Mouse (Mus musculus) left cerebral cortex, adult 2 months (tissue): Measurements from ENCODE around the gene Zfp524. TPM values are rescaled to one million over a fixed set of nuclear protein-coding genes. Genes with fewer than 3 reads are reported as not detected.
A peak's percentile ranks its signal among the peaks of the same experiment; 100 is the strongest.

Experiments used
- DNase-seq, 2 experiments: peaks; one replicate each; pipeline ENCODE4 v3.0.0; 2021 to 2022; ENCODE audit warnings: low spot score in 2 of 2, mixed read lengths in 1 of 2; ENCODE audit errors: extremely low spot score in 1 of 2
- H3K27ac ChIP-seq: fragments of 200-600 bp; 2 replicates; pipeline ENCODE4 v1.8.1; 2022
- H3K4me3 ChIP-seq: fragments of 200-600 bp; 2 replicates; pipeline ENCODE4 v1.8.1; 2022
- CTCF ChIP-seq: fragments of 200-600 bp; IDR thresholded peaks from 2 replicates; pipeline ENCODE4 v1.8.1; 2022; ENCODE audit warnings: antibody characterized with exemption, mild to moderate bottlenecking, moderate library complexity
- intact Hi-C: fragments of 180-260 bp; cut with DNase I; formaldehyde crosslinking; loops from one replicate; pipeline ENCODE4 v1.15.1; 2025
- long read RNA-seq, 2 experiments: library from polyadenylated mRNA; stranded (forward); transcript quantifications; one replicate each; pipeline ENCODE4 v2.0.0; 2021; ENCODE audit warnings: borderline mapping rate in 2 of 2
- total RNA-seq, 2 experiments: library from RNA; stranded (reverse); gene quantifications; 2 replicates each; pipeline ENCODE4 v1.2.3; 2021

Gene Zfp524
- 1 to 10 TPM; 6.3 to 6.5 TPM for total RNA-seq
- long read RNA-seq, experiment 1, partial matches to known transcripts = 0 of 4 reads
- long read RNA-seq, experiment 1, other reads (novel, unspliced or antisense) = 1 of 4 reads
- long read RNA-seq, experiment 2, partial matches to known transcripts = 0 of 1 reads
- long read RNA-seq, experiment 2, other reads (novel, unspliced or antisense) = 0 of 1 reads

- DNase-seq = peak; percentile 95 to 97
- TF ChIP-seq CTCF = no peak; the same call in 1 of the 2 replicates
- intact Hi-C loops = loop anchor here (1.0 to 2.0 kb wide), 2 partner anchors 18 to 24 kb away; partner anchors contain the start of genes Zfp579 and Zfp784
- H3K27ac ChIP-seq = peak within 1 kb of the TSS; percentile 99
- H3K4me3 ChIP-seq = peak within 1 kb of the TSS; percentile 95
Measured at GRCm38 (mm10) chr7:5014251-5015117, at the start of gene Zfp524, which contains the start of gene Fiz1. Gene Zfp524, plus strand, starts transcription at chr7:5014415. Gene Fiz1, minus strand, starts transcription at chr7:5014697.

GRCm38 (mm10) chr7:4964988-4965387 lies 49.2 kb upstream of the Zfp524 start:
- DNase-seq = no peak
- intact Hi-C loops = loop anchor here (1.0 kb wide), 1 partner anchor 22 kb away; no protein-coding TSS in a partner anchor
- H3K4me3 ChIP-seq = no peak overlapping the region
- no peak for TF ChIP-seq CTCF
- no peak overlapping the region for H3K27ac ChIP-seq

- TF ChIP-seq CTCF = no peak
- intact Hi-C loops = no loop called here
- DNase-seq = no peak
- Histone ChIP-seq H3K27ac (no peak within 1 kb of the TSS), H3K4me3 (no peak within 1 kb of the TSS)
Measured at GRCm38 (mm10) chr7:4971068-4971467, 43.1 kb upstream of the Zfp524 start, which contains the start of gene Sbk3. Gene Sbk3, minus strand, starts transcription at chr7:4971168.

DNA sequence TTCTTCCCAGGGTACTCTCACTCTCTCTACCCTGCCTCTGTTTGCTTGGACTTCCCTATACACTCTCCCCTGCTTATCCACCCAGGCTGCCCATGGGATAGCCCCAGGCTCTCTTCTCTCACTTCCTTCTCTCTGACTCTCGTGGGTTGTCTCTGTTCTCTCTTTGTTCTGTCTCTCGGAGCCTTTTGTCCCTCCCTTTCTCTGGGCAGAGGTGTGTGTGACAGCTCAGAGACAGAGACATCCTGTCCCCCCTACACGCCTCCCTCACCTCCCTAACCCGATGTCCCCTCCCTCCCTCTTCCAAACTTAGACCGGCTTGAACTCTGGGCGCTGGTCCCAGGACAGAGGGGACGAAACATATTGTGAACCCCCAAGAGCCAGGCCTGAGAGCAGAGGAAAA lies 42.5 kb upstream of the Zfp524 start:
- TF ChIP-seq CTCF = no peak
- no peak overlapping the region for H3K4me3 ChIP-seq
- DNase-seq = no peak
- no peak overlapping the region for H3K27ac ChIP-seq
- intact Hi-C loops = no loop called here

- DNase-seq = no peak
- Histone ChIP-seq H3K27ac (no peak overlapping the region), H3K4me3 (no peak overlapping the region)
- TF ChIP-seq CTCF = no peak
- intact Hi-C loops = no loop called here
Measured at GRCm38 (mm10) chr7:4972321-4973047, 41.7 kb upstream of the Zfp524 start.

- no peak for TF ChIP-seq CTCF
- Histone ChIP-seq H3K4me3 (no peak overlapping the region), H3K27ac (no peak overlapping the region)
- no peak for DNase-seq
- intact Hi-C loops = no loop called here
Measured at GRCm38 (mm10) chr7:4975455-4975854, 38.8 kb upstream of the Zfp524 start.

DNA sequence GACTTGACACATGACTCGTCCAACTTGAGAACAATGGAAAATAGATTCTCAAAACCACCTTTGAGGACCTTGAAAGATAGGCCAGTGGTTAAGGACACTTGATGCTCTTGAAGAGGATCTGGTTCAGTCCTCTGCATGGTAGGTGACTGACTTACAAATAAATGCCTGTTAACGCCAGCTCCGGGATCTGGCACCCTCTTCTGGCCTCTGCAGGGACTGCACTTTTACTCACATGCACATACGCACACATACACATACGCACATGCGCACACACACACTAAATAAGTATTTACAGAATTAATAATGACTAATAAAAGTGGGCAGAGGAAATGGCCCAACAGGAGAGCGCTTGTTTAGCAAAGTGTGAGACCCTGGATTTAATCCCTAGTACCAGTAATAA lies 37.4 kb upstream of the Zfp524 start:
- no peak for DNase-seq
- intact Hi-C loops = no loop called here
- Histone ChIP-seq H3K27ac (no peak overlapping the region), H3K4me3 (no peak overlapping the region)
- no peak; the same call in 1 of the 2 replicates for TF ChIP-seq CTCF

GRCm38 (mm10) chr7:4988250-4988649 lies 26.0 kb upstream of the Zfp524 start:
- DNase-seq = no peak
- intact Hi-C loops = no loop called here
- no peak overlapping the region for H3K4me3 ChIP-seq
- no peak for TF ChIP-seq CTCF
- H3K27ac ChIP-seq = no peak overlapping the region

DNA sequence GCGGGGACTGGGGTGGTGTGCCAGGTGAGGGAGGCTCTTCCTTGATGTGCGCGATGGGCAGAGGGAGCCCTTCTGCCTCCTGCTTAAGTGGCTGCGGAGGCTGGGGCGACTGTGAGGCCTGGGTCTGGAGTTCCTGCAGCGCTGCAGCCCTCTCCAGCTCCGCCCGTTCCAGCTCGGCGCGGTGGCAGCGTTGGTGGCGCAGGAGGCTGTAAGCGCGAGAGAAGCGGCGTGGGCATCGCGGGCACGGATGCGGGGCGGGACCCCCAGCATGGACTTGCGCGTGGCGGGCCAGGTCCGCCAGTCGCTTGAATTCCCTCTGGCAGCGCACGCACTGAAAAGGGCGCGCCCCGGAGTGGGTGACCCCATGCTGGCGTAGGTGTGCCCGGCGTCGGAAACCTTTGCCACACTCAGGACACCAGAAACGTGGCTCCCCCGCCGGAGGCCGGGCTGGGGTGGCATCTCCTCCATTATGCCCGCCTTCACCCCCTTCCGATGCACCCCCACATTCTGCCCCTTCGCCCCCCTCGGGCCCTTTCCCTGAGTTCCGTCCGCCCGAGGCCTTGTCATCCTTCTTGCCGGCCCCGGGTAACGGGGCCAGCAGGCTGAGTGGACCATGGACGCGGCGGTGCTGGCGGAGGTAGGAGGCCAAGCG lies 20.7 kb upstream of the Zfp524 start:
- Histone ChIP-seq H3K27ac (no peak overlapping the region), H3K4me3 (no peak overlapping the region)
- intact Hi-C loops = no loop called here
- no peak for DNase-seq
- no peak for TF ChIP-seq CTCF

DNA sequence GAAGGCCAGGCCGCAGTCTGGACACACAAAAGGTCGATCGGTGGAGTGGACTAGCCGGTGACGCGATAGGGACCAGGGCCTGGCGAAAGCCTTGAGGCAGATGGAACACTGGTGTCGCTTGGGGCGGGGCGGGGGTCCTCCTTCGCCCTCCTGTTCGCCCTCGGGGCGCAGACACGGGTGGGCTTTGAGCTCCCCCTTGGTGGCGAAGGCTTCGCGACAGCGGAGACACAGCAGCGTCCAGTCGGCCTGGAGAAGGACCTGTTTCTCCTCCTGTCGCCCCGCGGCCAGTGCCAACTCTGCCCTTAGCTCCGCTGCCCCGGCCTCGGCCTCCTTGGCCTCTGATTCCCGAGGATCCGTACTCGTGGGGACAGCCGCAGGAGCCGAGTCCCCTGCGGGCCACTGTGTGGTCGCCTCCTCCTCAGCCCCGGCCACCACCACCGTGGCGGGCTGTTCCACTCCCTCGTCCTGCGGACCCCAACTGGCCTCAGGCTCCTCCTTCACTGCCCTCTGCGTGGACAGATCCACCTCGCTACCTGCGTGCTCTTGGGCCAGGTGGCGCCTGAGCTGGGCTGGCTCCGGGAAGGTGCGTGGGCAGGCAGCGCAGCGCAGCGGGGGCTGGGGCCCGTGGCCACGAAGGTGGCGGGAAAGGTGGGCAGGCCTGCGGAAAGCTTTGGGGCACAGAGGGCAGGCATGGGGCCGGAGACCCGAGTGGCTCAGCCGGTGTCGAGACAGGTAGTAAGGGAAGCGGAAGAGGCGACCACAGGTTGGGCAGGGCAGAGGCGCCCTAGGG lies 20.0 kb upstream of the Zfp524 start:
- Histone ChIP-seq H3K4me3 (no peak overlapping the region), H3K27ac (no peak overlapping the region)
- intact Hi-C loops = no loop called here
- DNase-seq = peak in 1 of 2 experiments; percentile 31
- no peak for TF ChIP-seq CTCF
